27 mouse cellular contexts compared by ENCODE assay signal in genomic region chr12:16614556-16614955, GRCm38 (mm10). TPM values are rescaled to one million over a fixed set of nuclear protein-coding genes. Genes with fewer than 3 reads are reported as not detected.
"Had no signal": no experiment of that assay in that cellular context is flagged by ENCODE, and none has a peak within 500 bp of the region (broad histone marks: within the 10 kb centered on the region; RNA-seq: fewer than 3 reads in every experiment).

No protein-coding gene starts in this region.

- DNase-seq: kidney, adult 11 months; kidney, adult 8-10 months; kidney, postnatal 10 days; kidney, postnatal 36 days; layer of hippocampus, postnatal 36 days; lung, postnatal 14 days; retina, postnatal 1 day; right cerebral cortex, postnatal 25 days; spleen, adult 18-20 months; thymus, postnatal 25 days had no signal

- H3K4me3 ChIP-seq: kidney, embryonic 15.5 days; left cerebral cortex, adult 2 months; lung, embryonic 15.5 days; midbrain, embryonic 12.5 days; midbrain, embryonic 15.5 days; myocyte; neural tube, embryonic 13.5 days; stomach, embryonic 15.5 days had no signal

- H3K27ac ChIP-seq: kidney, embryonic 15.5 days; left cerebral cortex, adult 2 months; liver, embryonic 14.5 days; lung, embryonic 15.5 days; midbrain, embryonic 12.5 days; midbrain, embryonic 15.5 days; neural tube, embryonic 13.5 days; stomach, embryonic 15.5 days had no signal

RNA-seq across cellular contexts. Expression of gene Ntsr2, which starts 38.6 kb away (rescaled TPM):
- total RNA-seq: megakaryocyte progenitor cell, adult 5-6 weeks; megakaryocyte-erythroid progenitor cell, adult 5-6 weeks; monocyte, adult 5-6 weeks; neutrophil, adult 5-6 weeks had no signal
- polyA plus RNA-seq: limb, embryonic 11.5 days; limb, embryonic 14.5 days; liver, embryonic 11.5 days; liver, embryonic 14.5 days; lung, embryonic 15.5 days; midbrain, embryonic 12.5 days; myocyte; thymus, postnatal 0 days had no signal
